Mouse (Mus musculus): ENCODE measurements around the gene Ddah2. TPM values are rescaled to one million over a fixed set of nuclear protein-coding genes. Genes with fewer than 3 reads are reported as not detected.

Ddah2 gene
- polyA plus RNA-seq, 1 experiment from 2014 or later, result 222 TPM

DNA sequence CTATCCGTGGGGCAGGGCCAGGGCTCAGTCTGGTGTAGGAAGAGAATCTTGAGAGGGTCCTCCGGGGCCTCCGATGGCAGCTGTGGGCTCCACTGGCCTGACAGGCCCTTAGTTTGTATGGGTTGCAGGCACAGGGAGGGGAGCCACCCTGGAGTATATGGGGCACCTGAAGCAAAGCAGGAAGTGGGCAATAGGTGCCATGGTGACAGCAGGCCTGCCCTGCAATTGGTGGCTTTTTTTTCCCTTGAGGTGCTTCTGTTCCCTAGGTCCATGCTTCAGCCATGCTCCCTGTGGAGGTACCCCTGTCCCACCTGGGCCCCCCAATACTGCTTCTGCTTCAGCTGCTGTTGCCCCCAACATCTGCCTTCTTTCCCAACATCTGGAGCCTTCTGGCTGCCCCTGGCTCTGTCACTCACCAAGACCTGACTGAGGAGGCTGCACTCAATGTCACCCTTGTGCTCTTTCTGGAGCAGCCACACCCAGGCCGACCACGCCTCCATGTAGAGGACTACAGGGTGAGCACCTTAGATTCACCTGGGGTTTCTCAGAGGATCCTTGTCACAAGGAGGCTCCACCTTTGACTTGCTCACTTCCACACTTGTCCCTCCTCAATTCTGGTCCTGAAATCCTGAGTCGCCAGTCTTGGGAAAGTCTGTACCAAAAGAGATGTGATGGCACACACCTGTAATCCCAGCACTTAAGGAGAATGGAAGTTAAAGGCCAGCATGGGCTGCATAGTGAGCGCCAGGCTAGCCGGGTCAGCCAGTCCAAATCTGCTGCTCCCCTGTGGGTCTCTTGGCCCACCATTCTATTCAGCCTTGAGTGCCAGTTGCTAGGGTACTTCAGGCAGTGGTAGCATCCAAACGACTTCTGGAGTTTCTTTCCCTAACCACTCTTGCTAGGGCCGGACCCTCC lies 41.8 kb upstream of the Ddah2 start:
- Histone ChIP-seq H3K9ac (ENCODE audit: low read length) (peak overlapping the region; percentile 53), H3K4me1 (ENCODE audit: control insufficient read depth in 2 of 2, insufficient read depth in 2 of 2, low read length in 2 of 2) (peaks cover 15 to 18% of the 10 kb centered on the region in 2 experiments), H3K4me3 (ENCODE audit: control insufficient read depth in 1 of 2, insufficient read depth in 1 of 2, low read depth in 1 of 2, low read length in 2 of 2) (no peak overlapping the region), H3K9me3 (ENCODE audit: control insufficient read depth, low read length) (no peaks in the 10 kb centered on the region), H3K4me2 (ENCODE audit: low read length) (no peak overlapping the region), H3K27ac (replicated peaks in 1 of 2; ENCODE audit: control insufficient read depth in 1 of 2, insufficient read depth in 1 of 2, low read depth in 2 of 2, low read length in 2 of 2) (0 out of 4 replicates have a peak overlapping the region, but pooled peaks of 1 of the 2 experiments have one; percentile 10), H3K27me3 (ENCODE audit: control insufficient read depth, insufficient read depth, low read length) (no peaks in the 10 kb centered on the region), H3K36me3 (ENCODE audit: control insufficient read depth, insufficient read depth, low read length) (peaks cover 40% of the 10 kb centered on the region)
- WGBS, result 75% methylated on average over 10 of the region's 10 CpGs
- no peak for ATAC-seq (ENCODE audit: insufficient number of reproducible peaks, insufficient read depth, low FRiP score, low read depth)

DNA sequence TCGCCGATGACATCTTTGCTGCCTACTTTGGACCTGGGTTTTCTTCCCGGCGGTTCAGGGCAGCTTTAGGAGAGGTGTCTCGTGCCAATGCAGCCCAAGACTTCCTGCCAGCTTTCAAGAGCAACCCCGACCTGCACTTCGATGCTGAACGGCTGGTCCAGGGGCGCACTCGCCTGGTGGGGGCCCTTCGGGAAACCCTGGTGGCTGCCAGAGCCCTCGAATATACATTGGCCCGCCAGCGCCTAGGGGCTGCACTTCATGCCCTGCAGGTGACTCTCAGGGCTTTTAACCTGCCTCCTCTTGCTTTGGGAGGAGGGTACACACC lies 41.2 kb upstream of the Ddah2 start:
- ATAC-seq (ENCODE audit: insufficient number of reproducible peaks, insufficient read depth, low FRiP score, low read depth), result no peak
- H3K9me3 ChIP-seq (ENCODE audit: control insufficient read depth, low read length), result no peaks in the 10 kb centered on the region
- H3K9ac ChIP-seq (ENCODE audit: low read length), result no peak overlapping the region
- H3K4me2 ChIP-seq (ENCODE audit: low read length), result no peak overlapping the region
- no peak overlapping the region for H3K4me3 ChIP-seq (ENCODE audit: control insufficient read depth in 1 of 2, insufficient read depth in 1 of 2, low read depth in 1 of 2, low read length in 2 of 2)
- 65% methylated on average over 14 of the region's 14 CpGs for WGBS
- peaks cover 34% of the 10 kb centered on the region for H3K36me3 ChIP-seq (ENCODE audit: control insufficient read depth, insufficient read depth, low read length)
- H3K4me1 ChIP-seq (ENCODE audit: control insufficient read depth in 2 of 2, insufficient read depth in 2 of 2, low read length in 2 of 2), result peaks cover 17 to 20% of the 10 kb centered on the region in 2 experiments
- no peaks in the 10 kb centered on the region for H3K27me3 ChIP-seq (ENCODE audit: control insufficient read depth, insufficient read depth, low read length)
- no peak overlapping the region for H3K27ac ChIP-seq (replicated peaks in 1 of 2; ENCODE audit: control insufficient read depth in 1 of 2, insufficient read depth in 1 of 2, low read depth in 2 of 2, low read length in 2 of 2)

DNA sequence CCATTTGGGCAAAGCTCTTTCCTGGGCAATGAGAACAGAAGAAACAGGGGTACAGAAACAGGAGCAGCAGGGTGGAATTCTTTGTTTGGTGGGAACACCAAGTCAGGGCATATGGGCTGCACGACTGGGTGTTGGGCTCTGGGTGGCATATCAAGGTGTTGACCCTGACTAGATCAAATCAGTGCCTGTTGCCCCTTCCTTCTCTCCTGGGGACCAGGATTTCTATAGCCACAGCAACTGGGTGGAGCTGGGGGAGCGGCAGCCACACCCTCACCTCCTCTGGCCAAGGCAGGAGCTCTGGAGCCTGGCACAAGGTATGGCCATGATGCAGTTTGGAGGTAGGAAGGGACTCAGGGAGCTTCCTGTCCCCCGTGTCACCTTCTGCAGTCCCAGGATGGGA lies 40.7 kb upstream of the Ddah2 start:
- no peak overlapping the region for H3K27ac ChIP-seq (replicated peaks in 1 of 2; ENCODE audit: control insufficient read depth in 1 of 2, insufficient read depth in 1 of 2, low read depth in 2 of 2, low read length in 2 of 2)

DNA sequence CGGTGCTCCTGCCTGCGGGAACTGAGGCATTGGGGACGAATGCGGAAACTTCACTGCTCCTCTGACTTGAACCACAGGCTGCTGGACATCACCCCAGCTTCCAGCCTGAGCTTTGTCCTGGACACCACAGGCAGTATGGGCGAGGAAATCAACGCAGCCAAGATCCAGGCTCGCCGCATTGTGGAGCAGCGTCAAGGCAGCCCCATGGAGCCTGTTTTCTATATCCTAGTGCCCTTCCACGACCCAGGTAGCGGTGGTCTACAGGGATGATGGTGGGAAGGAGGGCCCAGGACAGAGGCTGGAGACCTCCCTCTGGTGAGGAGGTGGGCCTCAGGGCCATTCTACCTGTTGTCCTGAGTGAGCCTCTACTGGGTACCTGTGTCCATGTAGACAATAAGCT lies 38.9 kb upstream of the Ddah2 start:
- no peak overlapping the region for H3K27ac ChIP-seq (replicated peaks in 1 of 2; ENCODE audit: control insufficient read depth in 1 of 2, insufficient read depth in 1 of 2, low read depth in 2 of 2, low read length in 2 of 2)
- no peak overlapping the region for H3K9ac ChIP-seq (ENCODE audit: low read length)
- 70% methylated on average over 11 of the region's 11 CpGs for WGBS
- ATAC-seq (ENCODE audit: insufficient number of reproducible peaks, insufficient read depth, low FRiP score, low read depth), result no peak
- H3K9me3 ChIP-seq (ENCODE audit: control insufficient read depth, low read length), result no peaks in the 10 kb centered on the region
- peaks cover 27 to 36% of the 10 kb centered on the region in 2 experiments for H3K4me1 ChIP-seq (ENCODE audit: control insufficient read depth in 2 of 2, insufficient read depth in 2 of 2, low read length in 2 of 2)
- H3K36me3 ChIP-seq (ENCODE audit: control insufficient read depth, insufficient read depth, low read length), result peaks cover 12% of the 10 kb centered on the region
- no peak overlapping the region for H3K4me3 ChIP-seq (ENCODE audit: control insufficient read depth in 1 of 2, insufficient read depth in 1 of 2, low read depth in 1 of 2, low read length in 2 of 2)
- no peaks in the 10 kb centered on the region for H3K27me3 ChIP-seq (ENCODE audit: control insufficient read depth, insufficient read depth, low read length)
- no peak overlapping the region for H3K4me2 ChIP-seq (ENCODE audit: low read length)

More for the DNA sequence above, 40.7 kb upstream of the Ddah2 start:
- WGBS, result 85% methylated on average over 3 of the region's 3 CpGs
- H3K4me1 ChIP-seq (ENCODE audit: control insufficient read depth in 2 of 2, insufficient read depth in 2 of 2, low read length in 2 of 2), result peaks cover 17 to 20% of the 10 kb centered on the region in 2 experiments
- no peak overlapping the region for H3K4me3 ChIP-seq (ENCODE audit: control insufficient read depth in 1 of 2, insufficient read depth in 1 of 2, low read depth in 1 of 2, low read length in 2 of 2)
- no peak for ATAC-seq (ENCODE audit: insufficient number of reproducible peaks, insufficient read depth, low FRiP score, low read depth)
- H3K9ac ChIP-seq (ENCODE audit: low read length), result no peak overlapping the region
- no peak overlapping the region for H3K4me2 ChIP-seq (ENCODE audit: low read length)
- H3K36me3 ChIP-seq (ENCODE audit: control insufficient read depth, insufficient read depth, low read length), result peaks cover 29% of the 10 kb centered on the region
- no peaks in the 10 kb centered on the region for H3K9me3 ChIP-seq (ENCODE audit: control insufficient read depth, low read length)
- H3K27me3 ChIP-seq (ENCODE audit: control insufficient read depth, insufficient read depth, low read length), result no peaks in the 10 kb centered on the region

DNA sequence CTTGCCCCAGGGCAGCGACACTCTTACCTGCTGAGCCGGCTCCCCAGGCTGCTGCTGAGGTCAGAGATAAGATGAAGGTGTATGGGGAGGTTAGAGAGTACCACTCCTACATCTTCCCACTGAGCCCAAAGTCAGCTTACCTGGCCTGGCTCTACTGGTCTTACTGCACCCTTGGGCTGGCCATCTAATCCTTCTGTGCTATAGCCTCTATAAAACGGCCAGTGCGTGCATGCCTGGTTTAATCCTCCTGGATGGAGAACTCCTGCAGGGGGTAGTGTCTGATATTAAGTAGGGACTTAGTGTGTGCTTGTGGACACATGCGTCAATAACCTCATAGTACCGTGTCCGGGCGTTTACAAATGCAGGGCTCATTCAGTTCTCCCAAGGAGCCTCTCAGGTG lies 38.3 kb upstream of the Ddah2 start:
- 88% methylated on average over 8 of the region's 8 CpGs for WGBS

DNA sequence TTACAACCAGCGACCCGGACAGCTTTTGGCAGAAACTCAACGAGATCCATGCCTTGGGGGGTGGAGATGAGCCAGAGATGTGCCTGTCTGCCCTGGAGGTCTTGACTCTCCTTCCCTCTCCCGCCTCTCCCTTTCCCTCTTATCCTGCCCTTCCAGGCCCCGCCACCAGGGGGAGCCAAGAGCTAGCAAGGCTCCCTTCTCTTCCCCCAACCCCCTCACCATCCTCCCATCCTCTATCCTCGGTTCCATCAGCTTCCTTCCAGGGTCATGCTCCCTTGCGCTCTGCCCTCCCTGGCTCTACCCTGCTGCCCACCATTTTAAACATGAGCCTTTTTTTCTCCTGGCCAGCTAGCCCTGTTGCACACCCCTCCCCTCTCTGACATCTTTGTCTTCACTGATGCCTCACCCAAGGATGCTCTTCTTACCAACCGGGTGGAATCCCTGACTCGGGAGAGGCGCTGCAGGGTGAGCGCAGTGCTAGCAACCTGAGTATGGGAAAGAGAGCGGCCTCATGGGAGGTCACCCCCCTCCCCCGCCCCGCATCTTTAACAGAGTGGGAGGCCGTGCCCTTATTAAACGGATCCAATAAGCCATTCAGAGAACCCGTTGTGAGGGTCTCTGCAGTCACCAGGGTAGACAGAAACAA lies 37.5 kb upstream of the Ddah2 start:
- Histone ChIP-seq H3K4me1 (ENCODE audit: control insufficient read depth in 2 of 2, insufficient read depth in 2 of 2, low read length in 2 of 2) (peaks cover 23 to 31% of the 10 kb centered on the region in 2 experiments), H3K27me3 (ENCODE audit: control insufficient read depth, insufficient read depth, low read length) (no peaks in the 10 kb centered on the region), H3K4me2 (ENCODE audit: low read length) (peak overlapping the region; percentile 26), H3K9me3 (ENCODE audit: control insufficient read depth, low read length) (no peaks in the 10 kb centered on the region), H3K9ac (ENCODE audit: low read length) (no peak overlapping the region), H3K4me3 (ENCODE audit: control insufficient read depth in 1 of 2, insufficient read depth in 1 of 2, low read depth in 1 of 2, low read length in 2 of 2) (no peak overlapping the region), H3K27ac (replicated peaks in 1 of 2; ENCODE audit: control insufficient read depth in 1 of 2, insufficient read depth in 1 of 2, low read depth in 2 of 2, low read length in 2 of 2) (peak overlapping the region; percentile 63 to 78), H3K36me3 (ENCODE audit: control insufficient read depth, insufficient read depth, low read length) (no peaks in the 10 kb centered on the region)
- ATAC-seq (ENCODE audit: insufficient number of reproducible peaks, insufficient read depth, low FRiP score, low read depth), result peak; percentile 16; the same call in 1 of the 2 replicates
- 5% methylated on average over 17 of the region's 17 CpGs for WGBS

More for the DNA sequence above, 38.3 kb upstream of the Ddah2 start:
- H3K9me3 ChIP-seq (ENCODE audit: control insufficient read depth, low read length), result no peaks in the 10 kb centered on the region
- H3K4me2 ChIP-seq (ENCODE audit: low read length), result no peak overlapping the region
- no peak overlapping the region for H3K27ac ChIP-seq (replicated peaks in 1 of 2; ENCODE audit: control insufficient read depth in 1 of 2, insufficient read depth in 1 of 2, low read depth in 2 of 2, low read length in 2 of 2)
- H3K4me1 ChIP-seq (ENCODE audit: control insufficient read depth in 2 of 2, insufficient read depth in 2 of 2, low read length in 2 of 2), result peaks cover 27 to 36% of the 10 kb centered on the region in 2 experiments
- H3K9ac ChIP-seq (ENCODE audit: low read length), result no peak overlapping the region
- peaks cover 5% of the 10 kb centered on the region for H3K36me3 ChIP-seq (ENCODE audit: control insufficient read depth, insufficient read depth, low read length)
- ATAC-seq (ENCODE audit: insufficient number of reproducible peaks, insufficient read depth, low FRiP score, low read depth), result no peak
- no peak overlapping the region for H3K4me3 ChIP-seq (ENCODE audit: control insufficient read depth in 1 of 2, insufficient read depth in 1 of 2, low read depth in 1 of 2, low read length in 2 of 2)
- H3K27me3 ChIP-seq (ENCODE audit: control insufficient read depth, insufficient read depth, low read length), result no peaks in the 10 kb centered on the region

DNA sequence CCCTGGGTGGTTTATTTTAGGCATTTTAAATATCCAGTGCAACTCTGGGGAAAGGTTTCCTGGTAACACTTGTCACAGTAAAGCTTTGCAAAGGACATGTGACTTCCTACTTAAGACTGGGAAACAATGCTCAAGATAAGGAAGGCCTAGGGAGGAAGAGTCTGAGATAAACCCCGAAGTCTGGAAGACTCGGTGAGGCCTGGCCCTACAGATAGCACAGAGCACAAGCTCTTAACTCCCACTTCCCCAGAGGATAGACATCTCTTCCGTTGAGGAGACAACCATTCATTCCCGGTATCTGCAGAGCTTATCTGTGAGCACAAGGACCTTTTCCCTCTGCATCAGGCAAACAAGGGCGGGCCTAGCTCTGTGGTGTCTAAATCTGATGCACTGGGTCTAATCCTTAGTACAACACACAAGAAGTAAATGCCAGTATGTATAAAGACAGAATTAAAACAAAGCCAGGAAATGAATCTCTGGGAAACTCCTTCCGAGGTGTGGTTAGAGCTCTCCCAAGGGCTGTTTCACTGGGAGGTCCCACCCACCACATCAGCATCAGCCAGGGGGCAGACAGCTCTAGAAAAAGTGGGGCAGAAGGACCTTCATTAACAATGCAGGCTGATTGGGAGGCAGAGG lies 36.9 kb upstream of the Ddah2 start:
- peak; percentile 78 for ATAC-seq (ENCODE audit: insufficient number of reproducible peaks, insufficient read depth, low FRiP score, low read depth)
- H3K4me2 ChIP-seq (ENCODE audit: low read length), result peak overlapping the region; percentile 26
- no peaks in the 10 kb centered on the region for H3K27me3 ChIP-seq (ENCODE audit: control insufficient read depth, insufficient read depth, low read length)
- no peak overlapping the region for H3K4me3 ChIP-seq (ENCODE audit: control insufficient read depth in 1 of 2, insufficient read depth in 1 of 2, low read depth in 1 of 2, low read length in 2 of 2)
- peaks cover 19 to 25% of the 10 kb centered on the region in 2 experiments for H3K4me1 ChIP-seq (ENCODE audit: control insufficient read depth in 2 of 2, insufficient read depth in 2 of 2, low read length in 2 of 2)
- 16% methylated on average over 6 of the region's 6 CpGs for WGBS
- H3K9ac ChIP-seq (ENCODE audit: low read length), result 0 out of 2 replicates have a peak overlapping the region, but pooled peaks have one; percentile 7
- H3K36me3 ChIP-seq (ENCODE audit: control insufficient read depth, insufficient read depth, low read length), result no peaks in the 10 kb centered on the region
- peak overlapping the region; percentile 73 to 78 for H3K27ac ChIP-seq (replicated peaks in 1 of 2; ENCODE audit: control insufficient read depth in 1 of 2, insufficient read depth in 1 of 2, low read depth in 2 of 2, low read length in 2 of 2)
- H3K9me3 ChIP-seq (ENCODE audit: control insufficient read depth, low read length), result no peaks in the 10 kb centered on the region
